Mouse (Mus musculus) ES-Bruce4 (cell line): Measurements from ENCODE around the gene Lamc1. TPM values are rescaled to one million over a fixed set of nuclear protein-coding genes. Genes with fewer than 3 reads are reported as not detected.

Experiments used
- H3K27ac ChIP-seq: 2 replicates; pipeline ENCODE4 v1.5.1; 2012; ENCODE audit warnings: low read length, inconsistent platforms; ENCODE audit not compliant: insufficient read depth
- H3K27me3 ChIP-seq: 2 replicates; pipeline ENCODE4 v1.6.1; 2012; ENCODE audit warnings: mild to moderate bottlenecking, low read length, inconsistent platforms; ENCODE audit not compliant: control insufficient read depth, poor library complexity, insufficient read depth, severe bottlenecking
- H3K36me3 ChIP-seq: 2 replicates; pipeline ENCODE4 v1.6.1; 2012; ENCODE audit warnings: inconsistent platforms, mild to moderate bottlenecking, low read length, moderate library complexity; ENCODE audit not compliant: control insufficient read depth, poor library complexity, insufficient read depth, severe bottlenecking
- H3K4me1 ChIP-seq: one replicate; pipeline ENCODE4 v1.8.1; 2011; ENCODE audit warnings: low read length; ENCODE audit not compliant: control insufficient read depth, insufficient read depth
- H3K4me3 ChIP-seq: 2 replicates; pipeline ENCODE4 v1.5.1; 2011; ENCODE audit warnings: low read depth, mild to moderate bottlenecking, low read length
- H3K9ac ChIP-seq: 2 replicates; pipeline ENCODE4 v1.6.1; 2012; ENCODE audit warnings: low read depth, mild to moderate bottlenecking, inconsistent platforms; ENCODE audit not compliant: poor library complexity, severe bottlenecking
- H3K9me3 ChIP-seq: replicated peaks from 2 replicates; pipeline ENCODE4 v1.6.1; 2012; ENCODE audit warnings: mild to moderate bottlenecking, low read length, inconsistent platforms; ENCODE audit not compliant: control insufficient read depth, poor library complexity, insufficient read depth, severe bottlenecking
- CTCF ChIP-seq: IDR thresholded peaks from one replicate; pipeline ENCODE4 v1.8.1; 2011; ENCODE audit warnings: low read depth, low read length
- EP300 ChIP-seq: IDR thresholded peaks from 2 replicates; pipeline ENCODE4 v1.6.1; 2011; ENCODE audit warnings: low read depth, low read length; ENCODE audit not compliant: insufficient read depth
- POLR2A ChIP-seq: IDR thresholded peaks from one replicate; pipeline ENCODE4 v1.8.1; 2011; ENCODE audit warnings: low read length; ENCODE audit not compliant: insufficient read depth
- polyA plus RNA-seq: library from polyadenylated mRNA; stranded (reverse); fragments of >200 nt; gene quantifications from 2 replicates; pipeline ENCODE4 v1.2.4, GENCODE M21; 2011; ENCODE audit warnings: low read depth; ENCODE audit not compliant: missing spikeins, insufficient read depth, insufficient read length

Gene Lamc1
- polyA plus RNA-seq, 1 experiment = 233 TPM

DNA sequence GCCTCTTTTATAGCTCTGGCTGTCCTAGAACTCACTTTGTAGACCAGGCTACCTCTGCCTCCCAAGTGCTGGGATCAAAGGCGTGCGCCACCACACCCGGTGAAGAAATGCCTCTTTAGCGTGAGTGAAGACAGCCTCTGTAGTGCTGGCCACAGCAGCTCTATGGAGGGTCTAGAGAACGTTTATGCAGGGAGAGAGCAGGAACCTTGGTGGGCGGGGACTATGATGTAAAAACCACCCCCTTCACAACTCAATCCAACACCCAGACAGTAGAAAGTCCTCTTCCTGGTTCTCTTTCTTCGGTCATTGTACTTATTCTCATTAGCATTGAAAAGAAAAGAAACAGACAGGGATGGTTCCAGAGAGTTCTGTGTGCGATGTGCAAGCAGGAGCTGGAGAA is 105.5 kb downstream of the Lamc1 start:
- Histone ChIP-seq H3K27me3 (no peaks in the 10 kb centered on the region), H3K4me3 (no peak overlapping the region), H3K9ac (no peak overlapping the region), H3K36me3 (peaks cover 53% of the 10 kb centered on the region), H3K4me1 (peaks cover 2% of the 10 kb centered on the region), H3K9me3 (no peaks in the 10 kb centered on the region), H3K27ac (no peak overlapping the region)
- TF ChIP-seq POLR2A (no peak), CTCF (no peak), EP300 (no peak)

DNA sequence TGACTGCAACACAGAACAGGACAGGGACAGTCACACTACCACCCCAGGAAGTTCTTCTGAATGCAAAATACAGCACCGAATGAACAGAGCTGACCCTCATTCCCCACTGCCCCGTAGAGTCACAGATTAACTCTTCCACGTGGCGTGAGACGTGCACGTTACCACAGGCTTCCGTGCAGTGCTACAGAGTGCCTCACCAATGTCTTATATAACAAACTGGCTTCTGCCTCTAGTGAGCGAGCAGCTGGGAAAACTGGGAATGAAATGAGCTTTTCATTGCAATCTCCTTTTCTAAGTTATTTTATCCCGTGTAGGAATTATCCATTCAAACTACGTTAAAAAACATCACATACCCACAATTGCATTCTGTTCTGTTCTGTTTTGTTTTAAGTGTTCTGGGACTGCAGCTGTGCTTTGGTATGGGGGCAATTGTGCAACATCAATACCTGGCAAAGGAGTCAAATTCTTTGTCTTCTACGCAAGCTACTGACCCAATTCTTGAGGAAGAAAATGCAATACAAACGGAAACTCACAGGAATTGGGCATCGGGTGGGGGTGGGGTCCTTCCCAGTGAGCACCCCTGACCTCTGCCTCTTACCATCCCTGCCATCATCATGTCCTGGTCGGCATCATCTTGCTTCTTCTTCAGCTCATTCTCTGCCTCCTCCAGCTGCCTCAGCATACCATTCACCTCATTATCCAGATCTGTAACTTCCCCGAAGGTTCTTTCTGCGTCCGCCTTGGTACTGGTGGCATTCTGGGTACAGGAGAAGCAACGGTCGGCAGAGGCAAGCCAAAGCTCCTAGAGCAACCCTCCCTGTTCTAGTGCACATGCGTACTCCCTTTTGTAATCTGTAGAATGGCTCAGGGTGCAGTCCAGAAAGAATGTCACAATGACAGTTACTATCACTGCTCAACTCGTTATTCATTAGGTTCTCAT is 106.5 kb downstream of the Lamc1 start:
- Histone ChIP-seq H3K9ac (no peak overlapping the region), H3K9me3 (no peaks in the 10 kb centered on the region), H3K27ac (no peak overlapping the region), H3K4me3 (no peak overlapping the region), H3K4me1 (peaks cover 2% of the 10 kb centered on the region), H3K27me3 (no peaks in the 10 kb centered on the region), H3K36me3 (peaks cover 55% of the 10 kb centered on the region)
- TF ChIP-seq CTCF = no peak
- no peak for TF ChIP-seq POLR2A
- TF ChIP-seq EP300 = no peak

DNA sequence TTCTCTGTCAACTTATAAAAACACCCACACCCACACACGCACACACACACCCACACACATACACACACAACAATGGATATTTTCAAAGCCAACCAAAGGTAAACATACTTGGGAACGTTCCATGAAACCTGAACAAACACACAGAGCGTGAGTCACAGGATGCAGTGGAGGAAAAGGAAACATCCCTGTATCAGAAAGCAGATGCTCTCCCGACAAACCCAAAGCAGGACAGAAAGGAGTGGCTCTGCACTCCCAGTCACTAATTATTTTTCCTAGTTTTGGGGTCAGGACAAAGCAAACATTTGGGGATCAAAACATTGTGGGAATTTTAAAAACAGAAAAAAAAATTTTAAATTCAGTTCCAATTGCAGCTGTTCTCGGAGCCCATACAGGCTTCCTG is 108.3 kb downstream of the Lamc1 start:
- Histone ChIP-seq H3K4me1 (peaks cover 3% of the 10 kb centered on the region), H3K27ac (no peak overlapping the region), H3K4me3 (no peak overlapping the region), H3K27me3 (no peaks in the 10 kb centered on the region), H3K36me3 (peaks cover 47% of the 10 kb centered on the region), H3K9me3 (no peaks in the 10 kb centered on the region), H3K9ac (no peak overlapping the region)
- no peak for TF ChIP-seq POLR2A
- no peak for TF ChIP-seq CTCF
- TF ChIP-seq EP300 = no peak

DNA sequence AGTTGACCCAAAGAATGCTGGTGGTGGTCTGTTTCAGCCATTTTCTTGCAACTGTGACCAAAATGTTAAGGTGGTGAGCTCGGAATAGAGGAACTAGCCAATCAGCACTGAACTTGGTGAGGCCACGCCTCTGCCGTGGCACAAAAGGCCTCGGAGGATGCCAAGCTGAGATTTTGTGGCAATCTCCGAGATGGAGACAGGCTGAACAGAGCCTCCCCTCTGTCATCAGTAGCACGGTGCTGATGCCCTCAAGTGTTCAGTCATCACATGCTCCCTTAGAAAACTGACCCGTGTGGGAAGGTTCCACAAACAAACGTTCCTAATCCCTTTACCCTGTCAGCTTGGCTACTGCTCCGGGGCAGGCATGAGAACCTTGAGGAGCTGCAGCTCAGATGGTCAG is 113.2 kb downstream of the Lamc1 start:
- TF ChIP-seq POLR2A = no peak
- no peak for TF ChIP-seq CTCF
- no peak for TF ChIP-seq EP300
- Histone ChIP-seq H3K27me3 (no peaks in the 10 kb centered on the region), H3K4me1 (peaks cover 8% of the 10 kb centered on the region), H3K9me3 (no peaks in the 10 kb centered on the region), H3K36me3 (peaks cover 21% of the 10 kb centered on the region), H3K9ac (no peak overlapping the region), H3K4me3 (0 out of 2 replicates have a peak overlapping the region, but pooled peaks have one; percentile 7), H3K27ac (no peak overlapping the region)

DNA sequence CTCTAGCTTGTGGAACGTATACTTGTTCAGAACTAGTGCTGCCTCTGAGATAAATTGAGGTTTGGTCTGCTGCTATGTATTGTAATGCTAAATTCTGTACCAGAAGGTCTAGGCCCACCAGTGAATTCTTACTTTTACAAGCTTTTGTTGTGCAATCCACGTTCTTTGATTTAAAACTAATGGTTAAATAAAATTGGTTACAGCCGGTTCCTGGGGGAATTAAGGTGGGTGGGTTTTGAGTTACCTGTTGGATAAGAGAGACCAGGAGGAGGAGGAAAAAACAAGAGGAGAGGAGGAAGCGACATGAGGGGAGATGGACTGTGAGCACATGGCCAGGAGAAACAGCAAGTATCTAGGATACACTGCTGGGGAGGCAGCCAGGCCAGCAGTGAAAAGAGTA is 116.1 kb downstream of the Lamc1 start:
- Histone ChIP-seq H3K36me3 (peaks cover 10% of the 10 kb centered on the region), H3K27ac (peak overlapping the region; percentile 41), H3K9ac (no peak overlapping the region)

DNA sequence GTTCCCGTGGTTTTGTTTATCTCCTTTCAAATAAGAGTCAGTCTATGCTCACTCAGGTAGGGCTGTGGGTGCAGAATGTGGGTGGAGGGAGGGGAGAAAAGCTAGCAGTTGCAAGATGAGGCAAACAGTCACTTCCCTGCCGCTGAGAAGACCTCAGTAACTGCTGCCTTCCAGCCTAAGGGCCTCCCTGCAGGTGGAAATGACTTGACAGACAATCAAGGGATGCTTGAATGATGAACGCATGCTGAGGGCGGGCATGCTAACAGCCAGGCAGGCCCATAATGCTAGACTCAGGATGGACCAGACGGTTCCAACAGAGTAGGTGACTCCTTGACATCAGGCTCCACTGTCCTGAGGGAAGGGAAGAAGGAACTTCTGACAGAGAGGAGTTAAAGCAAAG is 116.9 kb downstream of the Lamc1 start:
- H3K27ac ChIP-seq = 0 out of 2 replicates have a peak overlapping the region, but pooled peaks have one; percentile 2
- H3K9me3 ChIP-seq = no peaks in the 10 kb centered on the region
- no peaks in the 10 kb centered on the region for H3K27me3 ChIP-seq
- peaks cover 8% of the 10 kb centered on the region for H3K4me1 ChIP-seq
- TF ChIP-seq POLR2A (no peak), CTCF (no peak), EP300 (no peak)
- peaks cover 1% of the 10 kb centered on the region for H3K36me3 ChIP-seq
- no peak overlapping the region for H3K4me3 ChIP-seq
- no peak overlapping the region for H3K9ac ChIP-seq

More for the DNA sequence above, 116.1 kb downstream of the Lamc1 start:
- peaks cover 8% of the 10 kb centered on the region for H3K4me1 ChIP-seq
- no peak for TF ChIP-seq POLR2A
- TF ChIP-seq CTCF = no peak
- TF ChIP-seq EP300 = no peak
- no peaks in the 10 kb centered on the region for H3K27me3 ChIP-seq
- H3K4me3 ChIP-seq = no peak overlapping the region
- no peaks in the 10 kb centered on the region for H3K9me3 ChIP-seq
